Mouse (Mus musculus): ENCODE data around the gene Baz2b.
"Not testable (repeated sequence)": the region's sequence is repeated elsewhere in the genome, so short reads cannot be mapped to it uniquely, and the experiment has no call there.

Baz2b gene

GRCm38 (mm10) chr2:60089528-60090247 lies 120.0 kb downstream of the Baz2b start:
- peak; percentile 68 for DNase-seq (ENCODE audit: low read depth, low spot score)

DNA sequence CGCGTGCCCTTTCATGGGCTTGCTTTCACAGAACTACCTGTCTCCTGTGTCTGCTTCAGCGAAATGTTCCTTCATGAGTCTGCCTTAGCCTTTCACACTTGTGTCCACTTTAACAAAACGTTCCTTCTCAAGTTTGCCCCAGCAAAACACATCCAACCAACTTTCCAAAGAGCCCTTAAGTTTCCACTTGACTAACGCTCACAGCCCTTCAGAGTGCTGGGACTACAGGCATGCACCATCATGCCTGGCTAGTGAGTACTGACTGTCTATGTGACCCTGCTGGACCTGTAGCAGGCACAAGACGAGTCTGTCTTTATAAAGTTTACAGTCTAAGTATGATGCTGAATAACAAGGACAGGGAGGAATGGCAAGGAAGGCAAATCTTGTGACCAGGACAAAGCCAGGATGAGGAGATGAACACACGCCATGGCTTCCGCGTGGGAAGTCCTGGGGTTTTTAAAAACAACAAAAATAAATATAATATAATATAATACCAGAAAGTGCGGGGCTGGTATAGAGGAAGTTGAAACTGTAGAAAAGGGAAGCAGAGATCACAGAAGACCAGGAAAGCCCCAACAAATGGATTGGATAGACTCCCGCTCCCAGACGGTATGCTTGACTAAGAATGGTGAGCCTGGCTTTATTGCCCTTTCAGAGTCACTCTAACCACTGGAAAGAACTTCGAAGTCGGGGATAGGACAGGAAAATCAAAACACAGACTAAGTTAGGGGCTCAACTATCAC lies 120.7 kb downstream of the Baz2b start:
- DNase-seq (ENCODE audit: low read depth, low spot score): peak; percentile 29

- no peak for DNase-seq (ENCODE audit: low read depth, low spot score)
These were observed 123.3 kb downstream of the Baz2b start for GRCm38 (mm10) chr2:60086197-60086903.

DNA sequence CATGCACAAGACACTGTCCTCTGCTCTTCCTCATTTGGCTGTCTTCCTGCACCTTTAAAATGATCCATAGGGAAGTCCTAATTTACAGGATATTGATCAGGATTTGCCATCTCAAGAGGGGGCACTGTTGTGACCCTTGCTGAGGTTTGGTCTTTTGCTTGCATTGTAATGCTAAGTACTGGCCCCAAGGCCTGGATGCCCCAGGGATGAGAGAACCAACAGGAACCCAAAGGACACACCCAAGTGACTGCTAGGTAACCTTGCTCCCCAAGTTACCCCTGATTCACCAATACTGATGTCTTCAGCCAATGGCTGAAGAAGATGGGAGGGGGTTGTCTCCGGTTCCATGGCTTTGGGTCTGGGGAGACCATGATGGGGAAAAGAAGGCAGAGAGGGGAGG lies 124.8 kb downstream of the Baz2b start:
- no peak for DNase-seq (ENCODE audit: low read depth, low spot score)

- peak; percentile 37 for DNase-seq (ENCODE audit: low read depth, low spot score)
These were observed 126.5 kb downstream of the Baz2b start for GRCm38 (mm10) chr2:60082984-60083636.

GRCm38 (mm10) chr2:60082225-60082624 lies 127.4 kb downstream of the Baz2b start:
- DNase-seq (ENCODE audit: low read depth, low spot score): no peak

GRCm38 (mm10) chr2:60080831-60081230 lies 128.8 kb downstream of the Baz2b start:
- peak; percentile 74 for DNase-seq (ENCODE audit: low read depth, low spot score)

GRCm38 (mm10) chr2:60077631-60078030 lies 132.0 kb downstream of the Baz2b start:
- DNase-seq (ENCODE audit: low read depth, low spot score): no peak

GRCm38 (mm10) chr2:60076800-60077199 lies 132.8 kb downstream of the Baz2b start:
- DNase-seq (ENCODE audit: low read depth, low spot score): no peak

GRCm38 (mm10) chr2:60076025-60076424 lies 133.6 kb downstream of the Baz2b start:
- peak; percentile 90 for DNase-seq (ENCODE audit: low read depth, low spot score)

- DNase-seq (ENCODE audit: low read depth, low spot score): not testable (repeated sequence)
These were observed 135.8 kb downstream of the Baz2b start for GRCm38 (mm10) chr2:60073798-60074197.

DNA sequence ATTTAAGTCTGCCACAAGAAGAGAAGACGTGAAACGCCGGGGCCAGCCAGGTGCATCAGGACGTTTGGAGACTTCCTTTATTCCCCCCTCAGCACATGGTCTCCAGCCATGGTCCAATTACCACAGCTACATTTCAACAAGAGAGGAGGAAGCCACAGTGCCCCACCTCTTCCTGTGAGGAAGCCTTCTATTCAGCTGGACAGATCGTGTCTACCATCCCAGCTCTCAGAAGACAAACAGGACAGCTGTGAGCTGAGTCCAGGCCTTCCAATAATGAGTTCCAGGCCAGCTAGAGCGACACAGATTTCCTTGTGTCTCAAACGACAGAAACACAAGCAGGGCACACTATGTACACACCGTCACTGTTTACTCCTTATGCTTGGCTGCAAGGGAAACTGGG lies 137.8 kb downstream of the Baz2b start:
- DNase-seq (ENCODE audit: low read depth, low spot score): peak; percentile 37

GRCm38 (mm10) chr2:60070938-60071337 lies 138.7 kb downstream of the Baz2b start:
- DNase-seq (ENCODE audit: low read depth, low spot score): no peak

GRCm38 (mm10) chr2:60068468-60068867 lies 141.2 kb downstream of the Baz2b start:
- DNase-seq (ENCODE audit: low read depth, low spot score): no peak

GRCm38 (mm10) chr2:60065415-60065814 lies 144.2 kb downstream of the Baz2b start:
- no peak for DNase-seq (ENCODE audit: low read depth, low spot score)

DNA sequence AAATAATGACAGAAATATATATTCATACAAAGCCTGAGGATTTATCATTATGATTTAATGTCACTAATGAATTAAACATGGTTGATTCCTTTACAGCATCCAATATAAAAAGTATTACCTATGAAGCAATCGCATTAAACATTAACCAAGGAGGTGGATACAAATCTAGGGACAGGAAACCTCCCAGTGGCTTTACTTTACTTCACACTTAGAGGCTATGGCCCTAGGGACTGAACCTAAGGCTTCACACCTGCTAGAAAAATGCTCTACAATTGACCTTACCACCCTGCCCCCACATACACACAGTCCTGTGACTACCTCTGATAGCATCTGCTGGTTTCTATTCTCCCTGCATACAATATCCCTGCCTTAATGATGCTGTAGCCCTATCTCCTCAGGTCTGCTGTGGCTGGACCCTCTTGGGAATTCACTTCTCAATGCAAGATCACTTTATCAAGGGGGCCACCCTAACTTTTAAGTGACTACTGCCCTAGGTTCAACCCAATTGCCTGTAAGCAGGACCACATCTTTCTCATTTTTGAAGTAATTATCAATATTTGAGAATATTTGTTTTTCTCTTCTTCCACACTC lies 149.4 kb downstream of the Baz2b start:
- no peak for DNase-seq (ENCODE audit: low read depth, low spot score)

- DNase-seq (ENCODE audit: low read depth, low spot score): no peak
These were observed 150.3 kb downstream of the Baz2b start for GRCm38 (mm10) chr2:60059300-60059699.

- DNase-seq (ENCODE audit: low read depth, low spot score): no peak
These were observed 153.6 kb downstream of the Baz2b start for GRCm38 (mm10) chr2:60056043-60056442.

- DNase-seq (ENCODE audit: low read depth, low spot score): no peak
These were observed 154.7 kb downstream of the Baz2b start for GRCm38 (mm10) chr2:60054808-60055535.

DNA sequence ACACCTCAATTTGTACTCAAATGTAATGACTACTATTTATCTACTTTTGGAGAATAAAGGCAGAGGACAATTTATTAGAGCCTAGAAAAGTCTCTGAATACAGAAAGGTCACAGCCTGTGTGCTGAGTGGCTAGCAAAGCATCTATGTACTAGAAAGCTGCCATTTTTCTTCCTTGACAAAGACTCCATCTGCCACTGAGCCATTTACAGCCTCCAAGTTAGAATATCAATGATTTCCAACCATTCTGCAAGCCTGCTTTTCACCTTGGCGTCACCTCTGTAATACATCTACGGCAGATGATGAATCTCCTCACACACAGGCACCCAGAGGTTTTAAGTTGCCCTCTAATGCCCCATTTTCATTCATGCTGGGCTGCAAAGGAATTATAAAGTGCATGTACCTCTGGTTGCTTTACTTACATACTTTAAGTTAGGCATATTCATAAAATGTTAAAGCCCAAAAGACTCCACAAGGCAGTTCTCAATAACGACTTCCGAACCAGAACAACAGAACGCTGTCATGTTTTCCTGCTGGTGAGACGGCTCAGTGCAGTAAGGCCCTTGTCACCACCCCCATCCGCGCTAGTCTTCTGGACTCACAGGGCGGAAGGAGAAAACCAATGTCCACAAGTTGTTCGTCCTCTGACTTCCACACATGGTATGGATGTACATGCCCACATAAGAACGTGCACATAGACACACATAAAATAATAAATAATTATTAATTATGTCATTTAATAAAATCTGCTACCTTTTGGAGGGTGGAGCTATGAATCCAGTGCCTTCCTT lies 156.2 kb downstream of the Baz2b start:
- DNase-seq (ENCODE audit: low read depth, low spot score): no peak
